Mouse (Mus musculus) embryonic facial prominence, embryonic 14.5 days (tissue): ENCODE data around the gene Erbb4. TPM values are rescaled to one million over a fixed set of nuclear protein-coding genes. Genes with fewer than 3 reads are reported as not detected.

Experiments
- ATAC-seq: fragments of 200-750 bp; cut with Nextera tagmentation; 2 replicates; pipeline ENCODE4 v1.8.0; 2017; ENCODE audit warnings: low read depth, moderate number of reproducible peaks, moderate TSS enrichment
- DNase-seq: peaks from one replicate; pipeline ENCODE4 v3.0.0-alpha.2; 2015; ENCODE audit warnings: low spot score
- H3K27ac ChIP-seq: fragments of 300-500 bp; sonication (generic); replicated peaks from 2 replicates; pipeline ENCODE4 v1.5.1; 2014; ENCODE audit warnings: low read depth, mild to moderate bottlenecking, low read length, moderate library complexity
- H3K27me3 ChIP-seq: fragments of 300-500 bp; sonication (generic); replicated peaks from 2 replicates; pipeline ENCODE4 v1.6.1; 2014; ENCODE audit warnings: low read length; ENCODE audit not compliant: control insufficient read depth, insufficient read depth
- H3K36me3 ChIP-seq: fragments of 300-500 bp; sonication (generic); 2 replicates; pipeline ENCODE4 v1.6.1; 2014; ENCODE audit warnings: low read length, mixed read lengths; ENCODE audit not compliant: control insufficient read depth, insufficient read depth
- H3K4me1 ChIP-seq: fragments of 300-500 bp; sonication (generic); 2 replicates; pipeline ENCODE4 v1.6.1; 2014; ENCODE audit warnings: antibody characterized with exemption, low read length; ENCODE audit not compliant: control insufficient read depth, insufficient read depth
- H3K4me2 ChIP-seq: fragments of 300-500 bp; sonication (generic); 2 replicates; pipeline ENCODE4 v1.6.1; 2014; ENCODE audit warnings: low read depth, mild to moderate bottlenecking, low read length, moderate library complexity, mixed read lengths
- H3K4me3 ChIP-seq: fragments of 300-500 bp; sonication (generic); 2 replicates; pipeline ENCODE4 v1.5.1; 2014; ENCODE audit warnings: low read depth, mild to moderate bottlenecking, low read length
- H3K9ac ChIP-seq: fragments of 300-500 bp; sonication (generic); 2 replicates; pipeline ENCODE4 v1.6.1; 2014; ENCODE audit warnings: low read depth, mild to moderate bottlenecking, low read length, moderate library complexity, mixed read lengths
- H3K9me3 ChIP-seq: fragments of 300-500 bp; sonication (generic); 2 replicates; pipeline ENCODE4 v1.6.1; 2016; ENCODE audit warnings: low read length; ENCODE audit not compliant: control insufficient read depth
- WGBS: fragments of 180-500 bp; shearing (Covaris S2); extraction: QIAGEN DNeasy Blood & Tissue Kit; methylation state at CpG from one replicate; pipeline ENCODE4 v1.1.7; 2014; 5-methylcytosine and 5-hydroxymethylcytosine counted together
- polyA plus RNA-seq: library from polyadenylated mRNA; unstranded; fragments of >200 nt; fragmentation: Nextera tagmentation; extraction: Ambion mirVana; gene quantifications from 2 replicates; pipeline ENCODE4 v1.2.1, GENCODE M21; 2014

The Erbb4 gene
- polyA plus RNA-seq, 1 experiment from 2014 or later = 1.3 TPM

DNA sequence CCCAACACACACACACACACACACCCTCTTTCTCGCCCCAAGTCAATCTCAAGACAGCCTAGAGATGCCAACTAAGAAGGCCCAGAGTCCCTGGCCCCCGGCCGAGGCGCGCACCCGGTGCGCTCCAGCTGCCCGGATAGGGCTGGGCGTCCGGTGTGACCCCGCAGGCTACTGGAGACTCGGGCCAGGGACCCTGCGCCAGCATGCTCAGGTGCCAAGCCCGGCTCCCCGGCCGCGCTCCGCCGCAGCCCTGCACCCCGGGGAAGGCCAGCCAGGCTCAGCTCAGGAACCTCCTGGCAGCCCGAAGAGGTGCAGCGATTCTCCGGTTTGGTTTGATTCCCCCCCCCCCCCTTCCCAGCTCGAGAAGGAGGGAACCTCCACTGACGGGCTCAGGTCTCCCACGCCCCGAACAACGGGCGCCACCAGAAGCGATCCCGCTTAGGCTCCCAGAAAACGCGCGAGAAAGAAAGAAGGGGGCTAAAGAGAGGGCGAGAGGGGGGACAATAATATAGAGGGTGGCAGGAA lies 860 bp downstream of the Erbb4 start:
- peak overlapping the region; percentile 60 for H3K9ac ChIP-seq

DNA sequence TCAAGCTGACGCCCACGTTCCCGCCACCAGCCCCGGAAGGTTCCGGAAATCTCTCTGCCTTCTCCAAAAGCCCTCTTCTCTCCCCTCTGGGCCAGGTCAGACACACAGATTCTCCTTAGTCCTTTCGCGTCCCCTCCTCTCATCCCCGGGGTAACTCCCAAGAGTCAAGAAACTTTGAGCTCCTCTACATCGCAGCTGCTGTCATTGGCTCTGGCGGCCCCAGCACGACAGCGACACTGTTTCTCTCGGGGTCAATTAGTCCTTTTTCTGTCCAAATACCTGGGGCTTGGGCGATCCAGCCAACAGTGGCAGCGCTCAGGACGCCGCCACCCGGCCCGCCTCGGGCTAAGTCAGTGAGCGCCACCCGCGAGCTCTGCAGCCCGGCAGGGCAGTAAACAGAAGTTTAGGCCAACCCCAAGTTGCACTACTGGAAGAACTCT lies 1.5 kb downstream of the Erbb4 start:
- under 1% methylated on average over 24 of the region's 24 CpGs for WGBS
- H3K4me2 ChIP-seq = peak overlapping the region; percentile 99
- DNase-seq = peak; percentile 19
- H3K36me3 ChIP-seq = no peaks in the 10 kb centered on the region
- ATAC-seq = no peak
- peaks cover 58% of the 10 kb centered on the region for H3K27me3 ChIP-seq
- peak overlapping the region; percentile 54 for H3K9ac ChIP-seq
- no peak overlapping the region for H3K27ac ChIP-seq
- peak overlapping the region; percentile 63 for H3K4me3 ChIP-seq
- no peaks in the 10 kb centered on the region for H3K9me3 ChIP-seq
- H3K4me1 ChIP-seq = 0 out of 2 replicates have a peak, but pooled peaks cover 6% of the 10 kb centered on the region

More for the DNA sequence above, 860 bp downstream of the Erbb4 start:
- H3K9me3 ChIP-seq = no peaks in the 10 kb centered on the region
- H3K4me2 ChIP-seq = peak overlapping the region; percentile 99
- DNase-seq (peak; percentile 12), ATAC-seq (peak; percentile 31; the same call in 1 of the 2 replicates)
- H3K27ac ChIP-seq = no peak overlapping the region
- H3K36me3 ChIP-seq = no peaks in the 10 kb centered on the region
- peaks cover 58% of the 10 kb centered on the region for H3K27me3 ChIP-seq
- peak overlapping the region; percentile 63 for H3K4me3 ChIP-seq
- WGBS = 0% methylated on average over 25 of the region's 35 CpGs
- H3K4me1 ChIP-seq = 0 out of 2 replicates have a peak, but pooled peaks cover 6% of the 10 kb centered on the region

DNA sequence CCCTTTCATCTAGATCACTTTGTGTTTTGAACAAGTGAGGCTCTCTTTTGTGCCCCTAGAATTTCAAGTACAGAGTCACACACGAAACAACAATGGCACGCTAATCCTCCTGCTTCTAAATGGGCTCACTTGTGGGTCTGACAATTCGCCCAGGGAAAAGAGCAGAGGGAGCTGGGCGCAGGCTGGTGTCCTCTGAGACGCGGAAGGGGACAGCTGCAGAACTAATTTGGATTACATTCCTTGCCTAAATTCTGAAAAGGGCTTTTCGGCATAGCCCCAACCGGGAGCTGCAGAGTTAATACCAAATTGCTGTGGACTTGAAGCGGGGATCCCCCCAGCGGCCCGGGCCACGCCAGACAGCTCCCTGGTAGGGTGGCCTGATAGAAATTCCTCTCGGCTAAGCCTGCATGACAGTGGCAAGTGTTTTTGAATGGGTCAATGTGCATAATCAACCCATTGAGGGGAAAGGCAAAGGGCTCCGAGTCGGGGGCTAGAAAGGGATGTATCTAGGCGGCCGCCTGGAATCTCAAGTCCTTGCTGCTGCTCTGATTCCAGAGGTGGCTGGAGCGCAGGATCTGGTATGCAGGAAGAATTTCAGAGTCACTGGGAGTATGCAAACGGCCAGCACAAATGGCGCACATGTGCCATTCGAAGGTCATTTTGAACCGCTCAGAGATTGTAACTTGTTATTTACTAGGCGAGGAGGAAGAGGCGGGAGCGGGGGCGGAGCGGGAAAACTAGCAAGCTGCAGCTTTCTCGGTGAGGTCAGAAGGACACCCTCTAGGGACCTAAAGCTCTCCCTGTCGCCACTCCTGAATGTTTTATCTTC lies 2.2 kb downstream of the Erbb4 start:
- Histone ChIP-seq H3K9ac (peak overlapping the region; percentile 54), H3K27ac (no peak overlapping the region), H3K4me1 (0 out of 2 replicates have a peak, but pooled peaks cover 6% of the 10 kb centered on the region), H3K4me2 (peak overlapping the region; percentile 99), H3K36me3 (no peaks in the 10 kb centered on the region), H3K27me3 (peaks cover 58% of the 10 kb centered on the region), H3K9me3 (no peaks in the 10 kb centered on the region), H3K4me3 (peak overlapping the region; percentile 63)
- peak; percentile 60 for DNase-seq
- 0% methylated on average over 26 of the region's 29 CpGs for WGBS
- peak; percentile 35; the same call in 1 of the 2 replicates for ATAC-seq

DNA sequence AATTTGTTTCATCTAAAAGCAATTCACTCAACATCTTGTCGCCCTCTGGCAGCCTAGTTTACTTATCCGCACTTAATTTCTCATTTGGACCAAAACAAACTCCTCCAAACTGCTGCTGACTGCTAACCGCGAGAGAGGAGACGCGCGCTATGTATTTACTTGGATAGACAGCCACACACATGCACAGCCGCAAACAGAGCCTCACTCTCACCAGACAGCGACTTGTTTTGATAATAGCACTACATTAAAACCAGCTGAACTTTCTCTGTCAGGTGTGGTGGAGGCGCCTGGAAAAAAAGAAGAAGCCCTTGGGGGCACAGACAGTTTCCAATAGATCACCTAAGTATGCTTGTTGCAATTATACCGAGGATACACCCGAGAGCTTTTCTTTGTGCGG lies 2.8 kb downstream of the Erbb4 start:
- H3K27me3 ChIP-seq = peaks cover 58% of the 10 kb centered on the region

DNA sequence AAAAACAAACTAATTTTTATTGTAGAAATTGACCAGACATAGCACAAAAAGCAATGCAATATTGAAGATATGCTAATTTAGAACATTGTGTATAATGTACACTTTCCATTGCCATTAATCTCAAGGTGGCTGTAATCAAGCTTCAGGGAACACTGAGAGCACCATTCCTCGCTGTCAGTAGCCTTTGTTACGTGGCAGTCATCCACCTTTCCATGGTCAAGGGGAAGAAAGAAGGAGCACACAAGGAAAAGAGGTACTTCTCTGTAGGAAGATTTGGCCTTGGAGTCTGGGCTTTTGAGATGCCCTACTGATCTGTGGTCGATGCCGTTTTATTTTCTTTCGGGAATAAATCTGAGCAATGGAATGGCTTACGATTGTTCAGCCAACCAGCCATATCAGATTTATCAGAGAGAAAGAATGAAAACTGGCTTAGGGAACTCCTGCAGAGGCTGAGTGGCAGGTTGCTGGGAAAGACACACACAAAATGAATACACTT lies 4.6 kb downstream of the Erbb4 start:
- peaks cover 49% of the 10 kb centered on the region for H3K27me3 ChIP-seq

More for the DNA sequence above, 2.8 kb downstream of the Erbb4 start:
- H3K9me3 ChIP-seq = no peaks in the 10 kb centered on the region
- H3K36me3 ChIP-seq = no peaks in the 10 kb centered on the region
- DNase-seq = peak; percentile 57
- H3K4me1 ChIP-seq = 0 out of 2 replicates have a peak, but pooled peaks cover 6% of the 10 kb centered on the region
- no peak overlapping the region for H3K27ac ChIP-seq
- H3K4me2 ChIP-seq = peak overlapping the region; percentile 99
- no peak overlapping the region for H3K9ac ChIP-seq
- peak overlapping the region; percentile 63 for H3K4me3 ChIP-seq
- ATAC-seq = no peak
- 1% methylated on average over 13 of the region's 13 CpGs for WGBS

DNA sequence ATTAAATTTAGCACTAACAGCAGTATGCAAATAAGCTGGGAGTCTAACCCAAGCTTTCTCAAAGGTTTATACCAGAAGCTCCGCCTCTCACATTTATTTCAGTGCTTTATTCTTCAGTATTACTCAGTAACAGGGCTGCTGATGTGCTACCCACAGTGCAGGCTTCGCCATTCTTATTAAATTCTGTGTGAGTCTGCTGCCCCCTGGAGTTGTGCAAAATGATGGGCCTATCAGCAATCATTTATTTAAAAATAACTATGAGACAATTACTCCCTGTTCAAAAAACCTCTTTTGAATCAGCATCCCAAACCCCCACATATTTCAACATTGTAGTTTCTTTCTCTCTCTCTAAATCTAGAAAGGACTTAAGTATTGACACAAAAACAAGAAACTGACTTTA lies 6.2 kb downstream of the Erbb4 start:
- DNase-seq (no peak), ATAC-seq (no peak)
- no peaks in the 10 kb centered on the region for H3K9me3 ChIP-seq
- no peak overlapping the region for H3K4me3 ChIP-seq
- H3K4me1 ChIP-seq = 0 out of 2 replicates have a peak, but pooled peaks cover 6% of the 10 kb centered on the region
- H3K36me3 ChIP-seq = no peaks in the 10 kb centered on the region
- H3K27me3 ChIP-seq = peaks cover 38% of the 10 kb centered on the region
- H3K4me2 ChIP-seq = no peak overlapping the region
- no peak overlapping the region for H3K9ac ChIP-seq
- WGBS = 83% methylated on average over 2 of the region's 2 CpGs
- H3K27ac ChIP-seq = no peak overlapping the region

More for the DNA sequence above, 4.6 kb downstream of the Erbb4 start:
- 73% methylated on average over 6 of the region's 6 CpGs for WGBS
- ATAC-seq (no peak), DNase-seq (no peak)
- H3K9ac ChIP-seq = no peak overlapping the region
- H3K9me3 ChIP-seq = no peaks in the 10 kb centered on the region
- H3K36me3 ChIP-seq = no peaks in the 10 kb centered on the region
- H3K4me2 ChIP-seq = no peak overlapping the region
- H3K4me3 ChIP-seq = no peak overlapping the region
- H3K27ac ChIP-seq = no peak overlapping the region
- 0 out of 2 replicates have a peak, but pooled peaks cover 6% of the 10 kb centered on the region for H3K4me1 ChIP-seq

DNA sequence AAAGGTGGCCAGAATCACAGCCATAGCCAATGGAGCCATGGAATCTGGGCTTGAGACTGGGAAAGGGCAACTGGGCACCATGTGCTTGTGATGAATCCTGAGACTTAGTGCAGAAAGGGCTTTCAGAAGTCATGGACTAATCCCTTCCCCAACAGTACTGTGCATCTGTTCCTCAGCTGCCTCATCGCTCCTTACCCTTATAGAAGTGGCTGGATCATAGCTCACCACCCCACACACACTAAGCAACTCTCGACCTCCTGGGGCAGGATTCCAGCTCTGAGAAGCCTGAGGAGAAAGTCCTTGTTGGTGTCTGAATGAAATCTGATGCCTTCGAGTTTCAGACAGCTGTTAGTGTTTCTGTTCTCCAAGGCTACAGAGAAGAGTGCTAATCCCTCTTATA lies 14.8 kb downstream of the Erbb4 start:
- Histone ChIP-seq H3K4me1 (no peaks in the 10 kb centered on the region), H3K27ac (no peak overlapping the region), H3K36me3 (no peaks in the 10 kb centered on the region), H3K4me3 (no peak overlapping the region), H3K9ac (no peak overlapping the region), H3K9me3 (no peaks in the 10 kb centered on the region), H3K27me3 (no peaks in the 10 kb centered on the region), H3K4me2 (no peak overlapping the region)
- DNase-seq = peak; percentile 64
- 25% methylated on average over 3 of the region's 3 CpGs for WGBS
- ATAC-seq = peak; percentile 78; the same call in 1 of the 2 replicates

DNA sequence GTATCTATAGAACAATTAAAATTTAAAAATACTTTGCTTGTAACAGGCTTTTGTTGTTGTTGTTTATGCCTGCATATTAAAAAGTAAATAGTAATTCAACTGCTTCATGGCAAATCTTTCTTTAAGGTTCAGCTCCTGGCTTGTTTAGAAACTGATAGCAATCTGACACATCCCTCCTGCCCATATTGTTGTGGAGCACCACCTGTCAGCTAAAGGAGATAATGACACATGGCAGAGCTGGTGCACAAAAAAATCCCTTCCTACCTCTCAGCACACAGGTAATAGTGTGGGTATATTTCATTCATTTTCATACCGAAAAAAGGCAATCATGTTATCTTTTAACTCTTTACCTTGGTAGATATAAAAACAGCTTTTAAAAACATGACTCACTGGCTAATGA lies 18.5 kb downstream of the Erbb4 start:
- no peaks in the 10 kb centered on the region for H3K9me3 ChIP-seq
- no peaks in the 10 kb centered on the region for H3K36me3 ChIP-seq
- no peaks in the 10 kb centered on the region for H3K27me3 ChIP-seq
- H3K4me3 ChIP-seq = no peak overlapping the region
- H3K4me1 ChIP-seq = no peaks in the 10 kb centered on the region
- no peak for ATAC-seq
- DNase-seq = no peak
- WGBS = 88% methylated on average over 1 of the region's 1 CpGs
- no peak overlapping the region for H3K4me2 ChIP-seq
- no peak overlapping the region for H3K9ac ChIP-seq
- H3K27ac ChIP-seq = no peak overlapping the region
